Mouse (Mus musculus) right cerebral cortex, postnatal 25 days (tissue): ENCODE data around the gene Defb11.
A peak's percentile ranks its signal among the peaks of the same experiment; 100 is the strongest.
"Not testable (repeated sequence)": the region's sequence is repeated elsewhere in the genome, so short reads cannot be mapped to it uniquely, and the experiment has no call there.

Source experiments
- DNase-seq: peaks from one replicate; pipeline ENCODE4 v3.0.0; 2022

The Defb11 gene

GRCm38 (mm10) chr8:21906290-21906689 is at the start of gene Defb11:
Gene Defb11 (minus strand): TSS chr8:21906412.
- DNase-seq = not testable (repeated sequence)

GRCm38 (mm10) chr8:21955321-21955720 is 49.1 kb upstream of the Defb11 start:
- peak; percentile 23 for DNase-seq

GRCm38 (mm10) chr8:21947311-21948017 is 41.3 kb upstream of the Defb11 start:
- no peak for DNase-seq

GRCm38 (mm10) chr8:21946462-21946861 is 40.2 kb upstream of the Defb11 start, which contains the start of gene Defb13:
Gene Defb13 (plus strand): TSS chr8:21946762.
- DNase-seq = no peak

GRCm38 (mm10) chr8:21938052-21938451 is 31.8 kb upstream of the Defb11 start, which contains the start of gene Defb35:
Gene Defb35 (plus strand): TSS chr8:21938352.
- not testable (repeated sequence) for DNase-seq

GRCm38 (mm10) chr8:21932610-21933009 is 26.4 kb upstream of the Defb11 start, which contains the start of gene Defb15:
Gene Defb15 (minus strand): TSS chr8:21932710.
- DNase-seq = no peak

- not testable (repeated sequence) for DNase-seq
Observed at GRCm38 (mm10) chr8:21930754-21931153, 24.5 kb upstream of the Defb11 start.

GRCm38 (mm10) chr8:21915625-21916024 is 9.4 kb upstream of the Defb11 start:
- DNase-seq = no peak

- DNase-seq = no peak
Observed at GRCm38 (mm10) chr8:21912554-21912953, 6.3 kb upstream of the Defb11 start.

- no peak for DNase-seq
Observed at GRCm38 (mm10) chr8:21911931-21912330, 5.7 kb upstream of the Defb11 start.

GRCm38 (mm10) chr8:21885321-21885720 is 20.9 kb downstream of the Defb11 start, which contains the start of gene Defb9:
Gene Defb9 (minus strand): TSS chr8:21885421.
- DNase-seq = not testable (repeated sequence)

GRCm38 (mm10) chr8:21858586-21858985 is 47.6 kb downstream of the Defb11 start, which contains the start of gene Defb10:
Gene Defb10 (plus strand): TSS chr8:21858901.
- DNase-seq = not testable (repeated sequence)
